Comparison of ENCODE assay signal across 25 mouse cellular contexts in genomic region chr13:113569526-113569925, GRCm38 (mm10). TPM values are rescaled to one million over a fixed set of nuclear protein-coding genes. Genes with fewer than 3 reads are reported as not detected.
DNase-seq lines count a peak whose midpoint lies in the region; ATAC-seq and TF ChIP-seq lines count a peak whose summit lies in the region.
"Had no signal": no experiment of that assay in that cellular context is flagged by ENCODE, and none has a peak within 500 bp of the region (broad histone marks: within the 10 kb centered on the region; RNA-seq: fewer than 3 reads in every experiment).

No protein-coding gene starts in this region.

- no peaks in the 10 kb centered on the region for H3K9me3 ChIP-seq in midbrain, embryonic 11.5 days (ENCODE audit: control insufficient read depth, low read length)
- H3K9me3 ChIP-seq in midbrain, postnatal 0 days (ENCODE audit: low read length) = no peaks in the 10 kb centered on the region
- H3K9me3 ChIP-seq in lung, postnatal 0 days (ENCODE audit: low read length) = no peaks in the 10 kb centered on the region
- H3K9me3 ChIP-seq in neural tube, embryonic 15.5 days (replicated peaks) = no peaks in the 10 kb centered on the region
- H3K9me3 ChIP-seq: G1E; heart, embryonic 15.5 days; intestine, embryonic 15.5 days had no signal

- H3K27me3 ChIP-seq in midbrain, embryonic 11.5 days (ENCODE audit: control insufficient read depth, insufficient read depth, low read length) = no peaks in the 10 kb centered on the region
- H3K27me3 ChIP-seq in midbrain, postnatal 0 days (ENCODE audit: insufficient read depth, low read length) = no peaks in the 10 kb centered on the region
- H3K27me3 ChIP-seq in lung, postnatal 0 days (replicated peaks; ENCODE audit: insufficient read depth, low read length) = no peaks in the 10 kb centered on the region
- H3K27me3 ChIP-seq in neural tube, embryonic 15.5 days (replicated peaks) = no peaks in the 10 kb centered on the region
- H3K27me3 ChIP-seq: embryonic facial prominence, embryonic 12.5 days; forebrain, embryonic 13.5 days; heart, embryonic 15.5 days; intestine, embryonic 15.5 days had no signal

- peak; percentile 49 for DNase-seq in midbrain, embryonic 11.5 days (ENCODE audit: low spot score, missing footprints)
- DNase-seq in midbrain, postnatal 0 days (ENCODE audit: low spot score) = no peak
- DNase-seq in ES-CJ7 (ENCODE audit: low read depth, low spot score) = peak; percentile 70
- no peak for DNase-seq in lung, postnatal 0 days (ENCODE audit: low spot score)
- no peak for DNase-seq in gastrocnemius, adult 18-20 months (ENCODE audit: low spot score)
- DNase-seq: adrenal gland, postnatal 14 days; B cell, adult 2 months; cerebellum, adult 11-12 months; cerebellum, adult 9-11 months; cerebellum, postnatal 36 days; gastrocnemius, postnatal 36 days; heart, adult 18-20 months; kidney, adult 2 months had no signal

- ATAC-seq in midbrain, embryonic 11.5 days (ENCODE audit: low FRiP score) = no peak
- ATAC-seq in midbrain, postnatal 0 days (ENCODE audit: low FRiP score) = no peak
- 0 out of 2 replicates have a peak, but pooled peaks have one; percentile 20 for ATAC-seq in common myeloid progenitor, adult 5-6 weeks (replicated peaks; ENCODE audit: low read depth, poor library complexity, severe bottlenecking)
- ATAC-seq in lung, postnatal 0 days = no peak
- no peak for ATAC-seq in neural tube, embryonic 15.5 days (ENCODE audit: low FRiP score)
- ATAC-seq: activated CD4-positive, CD25-positive, alpha-beta regulatory T cell, adult 4 months; CD4-positive, CD25-positive, alpha-beta regulatory T cell, adult 4 months; forebrain, embryonic 13.5 days; intestine, embryonic 15.5 days had no signal

- no peaks in the 10 kb centered on the region for H3K4me1 ChIP-seq in midbrain, embryonic 11.5 days (ENCODE audit: control insufficient read depth, insufficient read depth, low read length)
- H3K4me1 ChIP-seq in midbrain, postnatal 0 days (ENCODE audit: insufficient read depth, low read length) = no peaks in the 10 kb centered on the region; the same call in 1 of the 2 replicates
- H3K4me1 ChIP-seq in lung, postnatal 0 days (ENCODE audit: insufficient read depth, low read depth, low read length) = no peaks in the 10 kb centered on the region
- 0 out of 2 replicates have a peak, but pooled peaks cover 4% of the 10 kb centered on the region for H3K4me1 ChIP-seq in neural tube, embryonic 15.5 days
- H3K4me1 ChIP-seq: embryonic facial prominence, embryonic 12.5 days; forebrain, embryonic 13.5 days; heart, embryonic 15.5 days; hindbrain, embryonic 10.5 days; intestine, embryonic 15.5 days had no signal

- TF ChIP-seq EP300 in lung, postnatal 0 days (IDR thresholded peaks at IDR 0.05) = no peak

- H3K27ac ChIP-seq in midbrain, embryonic 11.5 days (ENCODE audit: low read depth, low read length) = no peak overlapping the region
- no peak overlapping the region for H3K27ac ChIP-seq in midbrain, postnatal 0 days (ENCODE audit: low read depth, low read length)
- no peak overlapping the region for H3K27ac ChIP-seq in lung, postnatal 0 days (ENCODE audit: low read length)
- H3K27ac ChIP-seq in neural tube, embryonic 15.5 days (replicated peaks) = no peak overlapping the region
- H3K27ac ChIP-seq: embryonic facial prominence, embryonic 12.5 days; forebrain, embryonic 13.5 days; heart, embryonic 15.5 days; hindbrain, embryonic 10.5 days; hindbrain, embryonic 14.5 days; intestine, embryonic 15.5 days had no signal

- no peak overlapping the region for H3K4me2 ChIP-seq in midbrain, embryonic 11.5 days
- no peak overlapping the region for H3K4me2 ChIP-seq in midbrain, postnatal 0 days (ENCODE audit: low read depth, low read length, poor library complexity, severe bottlenecking)
- no peak overlapping the region for H3K4me2 ChIP-seq in lung, postnatal 0 days (replicated peaks; ENCODE audit: low read depth, low read length)
- no peak overlapping the region for H3K4me2 ChIP-seq in neural tube, embryonic 15.5 days
- H3K4me2 ChIP-seq: embryonic facial prominence, embryonic 12.5 days; forebrain, embryonic 13.5 days; heart, embryonic 11.5 days; heart, embryonic 15.5 days; hindbrain, embryonic 14.5 days; intestine, embryonic 15.5 days had no signal

- H3K36me3 ChIP-seq in midbrain, embryonic 11.5 days (ENCODE audit: control insufficient read depth, insufficient read depth, low read length) = no peaks in the 10 kb centered on the region
- H3K36me3 ChIP-seq in midbrain, postnatal 0 days (ENCODE audit: insufficient read depth, low read length) = no peaks in the 10 kb centered on the region
- H3K36me3 ChIP-seq in lung, postnatal 0 days (ENCODE audit: insufficient read depth, low read length) = no peaks in the 10 kb centered on the region
- no peaks in the 10 kb centered on the region for H3K36me3 ChIP-seq in neural tube, embryonic 15.5 days
- H3K36me3 ChIP-seq: embryonic facial prominence, embryonic 12.5 days; G1E; heart, embryonic 15.5 days; hindbrain, embryonic 10.5 days; intestine, embryonic 15.5 days had no signal

- H3K4me3 ChIP-seq in midbrain, embryonic 11.5 days (ENCODE audit: low read depth, low read length) = no peak overlapping the region
- H3K4me3 ChIP-seq in midbrain, postnatal 0 days (ENCODE audit: low read depth, low read length) = no peak overlapping the region
- no peak overlapping the region for H3K4me3 ChIP-seq in lung, postnatal 0 days (ENCODE audit: low read depth, low read length)
- no peak overlapping the region for H3K4me3 ChIP-seq in neural tube, embryonic 15.5 days (replicated peaks)
- H3K4me3 ChIP-seq: embryonic facial prominence, embryonic 12.5 days; forebrain, embryonic 13.5 days; heart, embryonic 15.5 days; hindbrain, embryonic 10.5 days; intestine, embryonic 15.5 days had no signal

- no peak for TF ChIP-seq CTCF in midbrain, postnatal 0 days (IDR thresholded peaks at IDR 0.05)
- no peak for TF ChIP-seq CTCF in lung, postnatal 0 days (IDR thresholded peaks at IDR 0.05)

- WGBS in midbrain, embryonic 11.5 days = 17% methylated on average over 2 of the region's 2 CpGs
- WGBS in midbrain, postnatal 0 days = 19% methylated on average over 2 of the region's 2 CpGs
- WGBS in lung, postnatal 0 days = 32% methylated on average over 2 of the region's 2 CpGs
- 15% methylated on average over 2 of the region's 2 CpGs for WGBS in neural tube, embryonic 15.5 days

- no peak overlapping the region for H3K9ac ChIP-seq in midbrain, embryonic 11.5 days (ENCODE audit: low read length)
- H3K9ac ChIP-seq in midbrain, postnatal 0 days (replicated peaks; ENCODE audit: low read length, poor library complexity, severe bottlenecking) = no peak overlapping the region
- no peak overlapping the region for H3K9ac ChIP-seq in lung, postnatal 0 days (replicated peaks; ENCODE audit: low read depth)
- H3K9ac ChIP-seq in neural tube, embryonic 15.5 days (replicated peaks) = no peak overlapping the region
- H3K9ac ChIP-seq: embryonic facial prominence, embryonic 12.5 days; forebrain, embryonic 13.5 days; heart, embryonic 15.5 days; hindbrain, embryonic 14.5 days; intestine, embryonic 15.5 days had no signal

RNA-seq across cellular contexts. Expression of gene Snx18, which starts 48.8 kb away (rescaled TPM):
- polyA plus RNA-seq in midbrain, embryonic 11.5 days (2014; fragmentation: Nextera tagmentation; extraction: Ambion mirVana) = 18.1 and 20.1 TPM in 2 replicates
- total RNA-seq in midbrain, postnatal 0 days (2014; rRNA removed) = 34.7 and 35.8 TPM in 2 replicates
- polyA plus RNA-seq in midbrain, postnatal 0 days (2015; fragmentation: Nextera tagmentation; extraction: Ambion mirVana) = 8.4 and 9.5 TPM in 2 replicates
- total RNA-seq in common myeloid progenitor, adult 5-6 weeks (2017) = 26.4 and 27.5 TPM in 2 replicates
- polyA plus RNA-seq in lung, postnatal 0 days (2015; fragmentation: Nextera tagmentation; extraction: Ambion mirVana) = 18.1 and 22.0 TPM in 2 replicates
- 9.9 and 12.3 TPM in 2 replicates for polyA plus RNA-seq in neural tube, embryonic 15.5 days (2015; fragmentation: Nextera tagmentation; extraction: Ambion mirVana)
- 10 to 100 TPM in 1 of 2 experiments, 1 to 10 TPM in 1; 9.2 to 11.3 TPM for total RNA-seq in gastrocnemius, adult 18-20 months (2021)
- polyA plus RNA-seq: G1E had no signal

Comparison
In these comparisons a context has a peak if more than half of its experiments do, and no peak if none do; other contexts are left out.
1. DNase-seq: peak in midbrain, embryonic 11.5 days (single experiment) and ES-CJ7 (single experiment); none in midbrain, postnatal 0 days (single experiment), lung, postnatal 0 days (single experiment) and gastrocnemius, adult 18-20 months (single experiment).